In genomic region chr6:114257762-114258361, GRCm38 (mm10) we compare ENCODE assay signal across 25 mouse cellular contexts. TPM values are rescaled to one million over a fixed set of nuclear protein-coding genes. Genes with fewer than 3 reads are reported as not detected.
DNase-seq lines count a peak whose midpoint lies in the region; ATAC-seq and TF ChIP-seq lines count a peak whose summit lies in the region.
"Had no signal": no experiment of that assay in that cellular context is flagged by ENCODE, and none has a peak within 500 bp of the region (broad histone marks: within the 10 kb centered on the region; RNA-seq: fewer than 3 reads in every experiment).

No protein-coding gene starts in this region.

- H3K4me1 ChIP-seq in liver, adult 2 months (ENCODE audit: control insufficient read depth, insufficient read depth, low read length), result peaks cover 7% of the 10 kb centered on the region
- no peaks in the 10 kb centered on the region for H3K4me1 ChIP-seq in liver, embryonic 12.5 days
- H3K4me1 ChIP-seq in forebrain, embryonic 15.5 days, result peaks cover 35% of the 10 kb centered on the region
- H3K4me1 ChIP-seq in hindbrain, embryonic 15.5 days (replicated peaks), result peaks cover 56% of the 10 kb centered on the region
- peaks cover 46% of the 10 kb centered on the region for H3K4me1 ChIP-seq in midbrain, embryonic 15.5 days
- H3K4me1 ChIP-seq: embryonic facial prominence, embryonic 15.5 days; heart, embryonic 13.5 days; limb, embryonic 12.5 days; liver, embryonic 15.5 days had no signal

- no peak for ATAC-seq in liver, embryonic 12.5 days
- peak; percentile 55 for ATAC-seq in forebrain, embryonic 15.5 days (replicated peaks)
- peak; percentile 68 for ATAC-seq in hindbrain, embryonic 15.5 days (ENCODE audit: low FRiP score, low read depth)
- ATAC-seq in midbrain, embryonic 15.5 days (replicated peaks), result peak; percentile 72
- ATAC-seq: intestine, embryonic 16.5 days had no signal

- intact Hi-C loops in left cerebral cortex, postnatal 36 days (cut with DNase I), result no loop called here

- DNase-seq in liver, adult 2 months (ENCODE audit: extremely low read depth, low read depth, low spot score), result peak; percentile 71
- no peak for DNase-seq in adrenal gland, adult 8-10 months
- no peak for DNase-seq in frontal cortex, postnatal 25 days (ENCODE audit: low spot score in 2 of 2)
- DNase-seq in left cerebral cortex, postnatal 36 days (ENCODE audit: low spot score in 2 of 2), result no peak
- DNase-seq: adrenal gland, postnatal 25 days; cerebellum, adult 18-20 months; cerebellum, postnatal 25 days; gastrocnemius, adult 2 months; kidney, postnatal 4 days; lung, postnatal 10 days; right cerebral cortex, postnatal 4 days; thymus, postnatal 14 days had no signal

- TF ChIP-seq CTCF in liver, adult 2 months (IDR thresholded peaks at IDR 0.05; ENCODE audit: low read depth, low read length), result no peak

- no peaks in the 10 kb centered on the region for H3K9me3 ChIP-seq in liver, embryonic 12.5 days (replicated peaks)
- H3K9me3 ChIP-seq in forebrain, embryonic 15.5 days, result no peaks in the 10 kb centered on the region
- H3K9me3 ChIP-seq in hindbrain, embryonic 15.5 days, result no peaks in the 10 kb centered on the region
- H3K9me3 ChIP-seq in midbrain, embryonic 15.5 days, result no peaks in the 10 kb centered on the region
- H3K9me3 ChIP-seq: embryonic facial prominence, embryonic 15.5 days; heart, embryonic 13.5 days; limb, embryonic 12.5 days; liver, embryonic 15.5 days; megakaryocyte, embryonic 14.5 days had no signal

- H3K4me3 ChIP-seq in liver, adult 2 months (ENCODE audit: insufficient read depth, low read depth, low read length), result no peak overlapping the region
- no peak overlapping the region for H3K4me3 ChIP-seq in liver, embryonic 12.5 days
- no peak overlapping the region for H3K4me3 ChIP-seq in forebrain, embryonic 15.5 days
- H3K4me3 ChIP-seq in hindbrain, embryonic 15.5 days, result no peak overlapping the region
- H3K4me3 ChIP-seq in midbrain, embryonic 15.5 days, result no peak overlapping the region
- H3K4me3 ChIP-seq: embryonic facial prominence, embryonic 15.5 days; gastrocnemius, adult 2 months; heart, embryonic 13.5 days; limb, embryonic 12.5 days; liver, embryonic 15.5 days; megakaryocyte, embryonic 14.5 days; myocyte had no signal

- no peak overlapping the region for H3K9ac ChIP-seq in liver, adult 2 months (ENCODE audit: low read depth, low read length)
- no peak overlapping the region for H3K9ac ChIP-seq in liver, embryonic 12.5 days
- no peak overlapping the region; the same call in 1 of the 2 replicates for H3K9ac ChIP-seq in forebrain, embryonic 15.5 days (replicated peaks)
- H3K9ac ChIP-seq in hindbrain, embryonic 15.5 days, result peak overlapping the region; percentile 25; the same call in 1 of the 2 replicates
- no peak overlapping the region for H3K9ac ChIP-seq in midbrain, embryonic 15.5 days
- H3K9ac ChIP-seq: embryonic facial prominence, embryonic 15.5 days; heart, embryonic 13.5 days; limb, embryonic 12.5 days; liver, embryonic 15.5 days had no signal

- no peak for TF ChIP-seq POLR2A in liver, adult 2 months (IDR thresholded peaks at IDR 0.05; ENCODE audit: extremely low read depth, insufficient read depth, low read length)

- H3K36me3 ChIP-seq in liver, adult 2 months (ENCODE audit: control insufficient read depth, insufficient read depth, low read length), result no peaks in the 10 kb centered on the region
- no peaks in the 10 kb centered on the region for H3K36me3 ChIP-seq in liver, embryonic 12.5 days
- no peaks in the 10 kb centered on the region for H3K36me3 ChIP-seq in forebrain, embryonic 15.5 days
- H3K36me3 ChIP-seq in hindbrain, embryonic 15.5 days, result no peaks in the 10 kb centered on the region
- H3K36me3 ChIP-seq in midbrain, embryonic 15.5 days (replicated peaks), result no peaks in the 10 kb centered on the region
- H3K36me3 ChIP-seq: embryonic facial prominence, embryonic 15.5 days; heart, embryonic 13.5 days; limb, embryonic 12.5 days; liver, embryonic 15.5 days had no signal

- no peaks in the 10 kb centered on the region for H3K79me2 ChIP-seq in liver, adult 2 months (ENCODE audit: control insufficient read depth, insufficient read depth, low read length)

- no peak overlapping the region for H3K4me2 ChIP-seq in liver, embryonic 12.5 days
- no peak overlapping the region for H3K4me2 ChIP-seq in forebrain, embryonic 15.5 days (replicated peaks)
- H3K4me2 ChIP-seq in hindbrain, embryonic 15.5 days, result no peak overlapping the region
- no peak overlapping the region for H3K4me2 ChIP-seq in midbrain, embryonic 15.5 days
- H3K4me2 ChIP-seq: embryonic facial prominence, embryonic 15.5 days; heart, embryonic 13.5 days; limb, embryonic 12.5 days; liver, embryonic 15.5 days had no signal

- no peak overlapping the region for H3K27ac ChIP-seq in liver, adult 2 months (replicated peaks; ENCODE audit: insufficient read depth, low read depth, low read length)
- no peak overlapping the region for H3K27ac ChIP-seq in liver, embryonic 12.5 days
- H3K27ac ChIP-seq in forebrain, embryonic 15.5 days (replicated peaks), result peak overlapping the region; percentile 70
- peak overlapping the region; percentile 82 for H3K27ac ChIP-seq in hindbrain, embryonic 15.5 days (replicated peaks)
- peak overlapping the region; percentile 70 for H3K27ac ChIP-seq in midbrain, embryonic 15.5 days
- H3K27ac ChIP-seq: embryonic facial prominence, embryonic 15.5 days; gastrocnemius, adult 2 months; heart, embryonic 13.5 days; limb, embryonic 12.5 days; liver, embryonic 15.5 days had no signal

- H3K27me3 ChIP-seq in liver, adult 2 months (ENCODE audit: control insufficient read depth, insufficient read depth, low read length), result no peaks in the 10 kb centered on the region
- H3K27me3 ChIP-seq in liver, embryonic 12.5 days (replicated peaks), result 0 out of 2 replicates have a peak, but pooled peaks cover 11% of the 10 kb centered on the region
- H3K27me3 ChIP-seq in forebrain, embryonic 15.5 days, result no peaks in the 10 kb centered on the region
- no peaks in the 10 kb centered on the region for H3K27me3 ChIP-seq in hindbrain, embryonic 15.5 days
- H3K27me3 ChIP-seq in midbrain, embryonic 15.5 days (replicated peaks), result no peaks in the 10 kb centered on the region
- H3K27me3 ChIP-seq: embryonic facial prominence, embryonic 15.5 days; liver, embryonic 15.5 days had no signal

- 28% methylated on average over 1 of the region's 1 CpGs for WGBS in liver, adult 2 months
- 54% methylated on average over 1 of the region's 1 CpGs for WGBS in liver, embryonic 12.5 days (ENCODE audit: insufficient replicate concordance)
- 83% methylated on average over 1 of the region's 1 CpGs for WGBS in forebrain, embryonic 15.5 days
- WGBS in hindbrain, embryonic 15.5 days, result 73% methylated on average over 1 of the region's 1 CpGs
- 75% methylated on average over 1 of the region's 1 CpGs for WGBS in midbrain, embryonic 15.5 days

RNA-seq across cellular contexts. Expression of gene Slc6a1, which starts 24.6 kb away (rescaled TPM):
- 0.13 TPM in 1 of 2 replicates, not detected in the other for total RNA-seq in liver, adult 2 months (2014; rRNA removed)
- 0.06 and 0.07 TPM in 2 replicates for polyA plus RNA-seq in liver, adult 2 months (2012; rRNA removed)
- polyA plus RNA-seq in liver, embryonic 12.5 days (2016; fragmentation: Nextera tagmentation; extraction: Ambion mirVana), result not detected in 2 replicates
- polyA plus RNA-seq in forebrain, embryonic 15.5 days (2015; fragmentation: Nextera tagmentation; extraction: Ambion mirVana), result 98.4 and 99.8 TPM in 2 replicates
- polyA plus RNA-seq in hindbrain, embryonic 15.5 days (2015; fragmentation: Nextera tagmentation; extraction: Ambion mirVana), result 130 and 150 TPM in 2 replicates
- 145 and 155 TPM in 2 replicates for polyA plus RNA-seq in midbrain, embryonic 15.5 days (2015; fragmentation: Nextera tagmentation; extraction: Ambion mirVana)
- total RNA-seq in adrenal gland, adult 8-10 months (2022), result under 1 TPM; 0.17 to 0.38 (median 0.26) TPM
- total RNA-seq in left cerebral cortex, postnatal 36 days (2021), result 100 to 1,000 TPM; 289 to 308 TPM
- total RNA-seq: adrenal gland, postnatal 25 days; granulocyte monocyte progenitor cell, adult 5-6 weeks; MEL had no signal
- polyA plus RNA-seq: intestine, embryonic 16.5 days; limb, embryonic 12.5 days; myocyte had no signal

Comparison
In these comparisons a context has a peak if more than half of its experiments do, and no peak if none do; other contexts are left out.
1. H3K27ac ChIP-seq: peak in forebrain, embryonic 15.5 days (single experiment), hindbrain, embryonic 15.5 days (single experiment) and midbrain, embryonic 15.5 days (single experiment); none in liver, adult 2 months (single experiment) and liver, embryonic 12.5 days (single experiment).
2. RNA of gene Slc6a1, which starts 24.6 kb away (polyA plus RNA-seq): 145 to 155 TPM in midbrain, embryonic 15.5 days, 130 to 150 TPM in hindbrain, embryonic 15.5 days and 98.4 to 99.8 TPM in forebrain, embryonic 15.5 days; 0.06 to 0.07 TPM in liver, adult 2 months and not detected in liver, embryonic 12.5 days; every median in the first group is over 10 times any median in the second.